Mouse (Mus musculus) stomach, embryonic 15.5 days (tissue): Measurements from ENCODE around the gene Prickle3. TPM values are rescaled to one million over a fixed set of nuclear protein-coding genes. Genes with fewer than 3 reads are reported as not detected.
"Not testable (repeated sequence)": the region's sequence is repeated elsewhere in the genome, so short reads cannot be mapped to it uniquely, and the experiment has no call there.

Experiments
- ATAC-seq: fragments of 200-750 bp; cut with Nextera tagmentation; 2 replicates; pipeline ENCODE4 v1.8.0; 2017; ENCODE audit warnings: low read depth, moderate number of reproducible peaks, moderate TSS enrichment; ENCODE audit not compliant: insufficient read depth, low FRiP score
- H3K27ac ChIP-seq: fragments of 300-500 bp; sonication (generic); 2 replicates; pipeline ENCODE4 v1.5.1; 2015; ENCODE audit warnings: mild to moderate bottlenecking, inconsistent platforms
- H3K27me3 ChIP-seq: fragments of 300-500 bp; sonication (generic); replicated peaks from 2 replicates; pipeline ENCODE4 v1.6.1; 2015; ENCODE audit warnings: inconsistent platforms
- H3K36me3 ChIP-seq: fragments of 300-500 bp; sonication (generic); 2 replicates; pipeline ENCODE4 v1.6.1; 2015; ENCODE audit warnings: inconsistent platforms
- H3K4me1 ChIP-seq: fragments of 300-500 bp; sonication (generic); 2 replicates; pipeline ENCODE4 v1.6.1; 2015; ENCODE audit warnings: inconsistent platforms
- H3K4me2 ChIP-seq: fragments of 300-500 bp; sonication (generic); 2 replicates; pipeline ENCODE4 v1.6.1; 2015; ENCODE audit warnings: mild to moderate bottlenecking, inconsistent platforms
- H3K4me3 ChIP-seq: fragments of 300-500 bp; sonication (generic); replicated peaks from 2 replicates; pipeline ENCODE4 v1.5.1; 2015; ENCODE audit warnings: inconsistent platforms
- H3K9ac ChIP-seq: fragments of 300-500 bp; sonication (generic); 2 replicates; pipeline ENCODE4 v1.6.1; 2015; ENCODE audit warnings: inconsistent platforms
- H3K9me3 ChIP-seq: fragments of 300-500 bp; sonication (generic); 2 replicates; pipeline ENCODE4 v1.6.1; 2016; ENCODE audit warnings: inconsistent platforms
- WGBS: fragments of 180-500 bp; shearing (Covaris S2); methylation state at CpG from one replicate; pipeline ENCODE4 v1.1.7; 2015; 5-methylcytosine and 5-hydroxymethylcytosine counted together
- polyA plus RNA-seq: library from polyadenylated mRNA; unstranded; fragments of >200 nt; fragmentation: Nextera tagmentation; extraction: Ambion mirVana; gene quantifications from 2 replicates; pipeline ENCODE4 v1.2.1, GENCODE M21; 2015

Prickle3 gene
- polyA plus RNA-seq, 1 experiment from 2014 or later, result 10.8 TPM

GRCm38 (mm10) chrX:7714135-7714899 lies 57.3 kb downstream of the Prickle3 start, which contains the start of gene Wdr45:
Gene Wdr45, plus strand, starts transcription at chrX:7714333.
- H3K4me3 ChIP-seq, result peak within 1 kb of the TSS; percentile 38
- not testable (repeated sequence) for H3K36me3 ChIP-seq, H3K27ac ChIP-seq, H3K9ac ChIP-seq, H3K27me3 ChIP-seq, H3K9me3 ChIP-seq, H3K4me1 ChIP-seq
- ATAC-seq, result peak; percentile 95
- H3K4me2 ChIP-seq, result peak within 1 kb of the TSS; percentile 46
- WGBS, result 13% methylated on average over 33 of the region's 60 CpGs

GRCm38 (mm10) chrX:7716058-7716457 lies 59.0 kb downstream of the Prickle3 start:
- not testable (repeated sequence) for H3K4me2 ChIP-seq, H3K27me3 ChIP-seq, H3K27ac ChIP-seq, H3K9ac ChIP-seq, H3K4me3 ChIP-seq, H3K9me3 ChIP-seq, ATAC-seq, H3K36me3 ChIP-seq, H3K4me1 ChIP-seq
- 24% methylated on average over 1 of the region's 1 CpGs for WGBS

Other genes with a start within 250 kb of the Prickle3 start
- 0.04 and 0.12 TPM in 2 replicates for gene Foxp3, start 83.6 kb upstream of the Prickle3 start, polyA plus RNA-seq
- gene Ppp1r3f, start 83.0 kb upstream of the Prickle3 start, polyA plus RNA-seq, result 1.6 and 2.0 TPM in 2 replicates
- gene Ccdc22, start 51.7 kb upstream of the Prickle3 start, polyA plus RNA-seq, result 28.0 and 29.0 TPM in 2 replicates
- gene Cacna1f, start 50.2 kb upstream of the Prickle3 start, polyA plus RNA-seq, result 0.04 TPM in 1 of 2 replicates, not detected in the other
- gene Syp, start 18.8 kb upstream of the Prickle3 start, polyA plus RNA-seq, result 7.3 and 7.5 TPM in 2 replicates
- 223 and 255 TPM in 2 replicates for gene Plp2, start 14.1 kb downstream of the Prickle3 start, polyA plus RNA-seq
- gene Magix, start 24.0 kb downstream of the Prickle3 start, polyA plus RNA-seq, result 0.54 and 0.74 TPM in 2 replicates
- gene Gpkow, start 39.9 kb downstream of the Prickle3 start, polyA plus RNA-seq, result 33.0 and 34.9 TPM in 2 replicates
- gene Wdr45, start 57.1 kb downstream of the Prickle3 start, polyA plus RNA-seq, result 32.0 and 32.5 TPM in 2 replicates
- gene Gm45208, start 65.0 kb downstream of the Prickle3 start, polyA plus RNA-seq, result 1.5 TPM in 1 of 2 replicates, not detected in the other
- gene Praf2, start 71.2 kb downstream of the Prickle3 start, polyA plus RNA-seq, result 58.3 and 60.9 TPM in 2 replicates
- 16.0 and 22.2 TPM in 2 replicates for gene Ccdc120, start 93.6 kb downstream of the Prickle3 start, polyA plus RNA-seq
- 26.2 and 29.9 TPM in 2 replicates for gene Tfe3, start 105.3 kb downstream of the Prickle3 start, polyA plus RNA-seq
- gene Gripap1, start 132.5 kb downstream of the Prickle3 start, polyA plus RNA-seq, result 38.9 and 42.4 TPM in 2 replicates
- 1.4 and 1.5 TPM in 2 replicates for gene Kcnd1, start 165.0 kb downstream of the Prickle3 start, polyA plus RNA-seq
- gene Otud5, start 184.1 kb downstream of the Prickle3 start, polyA plus RNA-seq, result 44.3 and 44.7 TPM in 2 replicates
- gene Pim2, start 221.0 kb downstream of the Prickle3 start, polyA plus RNA-seq, result 10.3 and 15.9 TPM in 2 replicates
- gene Slc35a2, start 226.8 kb downstream of the Prickle3 start, polyA plus RNA-seq, result 39.0 and 39.4 TPM in 2 replicates
- gene Pqbp1, start 242.0 kb downstream of the Prickle3 start, polyA plus RNA-seq, result 110 and 111 TPM in 2 replicates
- 141 and 148 TPM in 2 replicates for gene Timm17b, start 242.1 kb downstream of the Prickle3 start, polyA plus RNA-seq